Mouse (Mus musculus) olfactory bulb, adult 2 months (tissue): ENCODE results near the gene Ap3b1.
"Not testable (repeated sequence)": the region's sequence is repeated elsewhere in the genome, so short reads cannot be mapped to it uniquely, and the experiment has no call there.

Experiments used
- CTCF ChIP-seq: fragments of 200-500 bp; IDR thresholded peaks from 2 replicates; pipeline ENCODE4 v1.5.1; 2012; ENCODE audit warnings: low read depth, mild to moderate bottlenecking, low read length, moderate library complexity; ENCODE audit not compliant: insufficient read depth
- POLR2A ChIP-seq: fragments of 200-500 bp; IDR thresholded peaks from 2 replicates; pipeline ENCODE4 v1.6.1; 2012; ENCODE audit warnings: mild to moderate bottlenecking, low read depth, low read length, moderate library complexity; ENCODE audit not compliant: insufficient read depth

- not testable (repeated sequence) for TF ChIP-seq CTCF, POLR2A
Measured at GRCm38 (mm10) chr13:94329005-94329404, 29.8 kb upstream of the Ap3b1 start.
